Mouse (Mus musculus) gastrocnemius, postnatal 14 days (tissue): ENCODE data around the gene Ppp2r5c. TPM values are rescaled to one million over a fixed set of nuclear protein-coding genes. Genes with fewer than 3 reads are reported as not detected.

Experiments
- DNase-seq: peaks from one replicate; pipeline ENCODE4 v3.0.0; 2021; ENCODE audit warnings: mixed read lengths
- intact Hi-C: fragments of 180-260 bp; cut with DNase I; formaldehyde crosslinking; loops from one replicate; pipeline ENCODE4 v1.15.1; 2025; ENCODE audit warnings: low total_unique reads
- total RNA-seq, 2 experiments: library from RNA; stranded (reverse); gene quantifications; 2 replicates each; pipeline ENCODE4 v1.2.3; 2021

Ppp2r5c gene
- total RNA-seq, 2 experiments from 2014 or later = 60.2 to 61.9 TPM

DNA sequence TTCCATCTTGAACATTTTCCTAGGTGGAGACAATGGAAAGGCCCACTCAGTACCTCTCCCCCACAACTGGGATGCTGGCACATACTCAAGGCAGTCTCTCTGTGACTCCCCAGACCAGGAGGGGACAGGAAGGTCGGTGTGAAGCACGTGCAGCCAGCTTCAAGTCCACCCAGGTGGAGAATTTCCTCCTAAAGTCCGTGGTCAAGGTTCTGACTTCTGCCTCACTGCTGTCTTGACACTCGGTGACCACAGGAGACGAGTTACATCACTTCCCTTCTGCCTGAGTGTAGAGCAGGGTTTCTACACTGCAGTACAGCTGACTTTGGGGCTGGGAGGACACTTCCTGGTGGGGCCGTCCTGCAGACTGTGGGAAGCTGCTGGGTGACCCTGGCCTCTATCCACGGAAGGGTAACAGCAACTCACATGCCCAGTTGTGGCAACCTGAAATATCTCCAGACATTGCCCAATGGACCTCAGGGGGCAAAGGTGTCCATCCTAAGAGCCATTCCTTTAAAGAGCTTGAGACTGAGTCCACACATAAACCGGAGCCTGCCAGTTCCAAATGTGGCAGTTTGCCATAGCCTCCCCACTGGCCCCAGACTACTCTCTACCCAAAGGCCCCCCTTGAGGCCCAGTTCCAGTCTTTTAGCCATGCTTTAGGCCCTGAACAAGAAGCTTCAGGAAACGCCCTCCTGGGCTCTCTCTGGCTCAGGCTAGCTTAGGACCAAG lies 10.1 kb upstream of the Ppp2r5c start:
- no peak for DNase-seq
- intact Hi-C loops = loop anchor here (10.0 kb wide), 1 partner anchor 398 kb away; no protein-coding TSS in a partner anchor

DNA sequence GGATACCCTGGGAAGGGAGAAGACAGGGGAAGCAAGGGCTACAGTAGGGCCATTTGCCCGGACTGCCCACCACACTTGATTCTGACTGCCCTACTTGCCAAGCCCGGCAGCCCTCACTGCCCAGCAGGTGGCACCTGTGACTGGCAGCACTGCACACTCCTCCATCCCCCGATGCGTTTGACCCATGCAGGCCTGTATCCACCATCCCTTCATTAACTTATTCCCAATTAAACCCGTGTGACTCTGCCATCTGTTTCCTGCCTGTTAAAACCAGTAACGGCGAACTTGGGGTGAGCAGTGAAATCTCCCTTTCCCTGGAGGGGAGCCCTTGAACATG lies 9.6 kb upstream of the Ppp2r5c start:
- intact Hi-C loops = loop anchor here (10.0 kb wide), 1 partner anchor 397 kb away; no protein-coding TSS in a partner anchor
- no peak for DNase-seq

DNA sequence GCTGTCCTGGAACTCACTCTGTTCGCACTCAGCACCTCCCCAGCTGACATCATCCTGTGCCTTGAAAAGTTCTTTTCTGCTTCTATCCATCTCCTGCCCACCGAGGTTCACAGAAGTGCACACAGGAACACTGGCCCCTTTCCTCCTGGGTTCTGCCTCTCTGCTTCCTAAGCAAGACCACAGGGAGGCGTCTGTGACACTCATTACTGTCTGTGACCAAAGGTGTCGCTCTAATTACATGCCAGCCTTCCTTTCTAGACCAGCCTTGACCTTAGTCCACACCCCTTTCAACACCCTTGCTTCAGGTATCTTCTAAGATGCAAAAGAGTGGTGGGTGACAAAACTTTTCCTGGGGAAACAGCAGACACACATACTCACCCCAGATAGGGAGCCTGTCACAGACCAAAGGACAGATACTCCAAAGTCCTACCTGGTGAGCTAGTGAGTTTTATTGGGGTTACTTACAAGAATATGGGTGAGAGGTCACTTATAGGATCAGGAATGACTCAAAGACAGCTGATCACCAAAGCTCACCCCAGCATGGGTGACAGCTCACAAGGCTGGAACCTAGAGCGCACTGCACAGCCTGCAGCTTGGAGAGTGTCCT lies 8.4 kb upstream of the Ppp2r5c start:
- DNase-seq = no peak
- intact Hi-C loops = loop anchor here (10.0 kb wide), 1 partner anchor 396 kb away; no protein-coding TSS in a partner anchor

DNA sequence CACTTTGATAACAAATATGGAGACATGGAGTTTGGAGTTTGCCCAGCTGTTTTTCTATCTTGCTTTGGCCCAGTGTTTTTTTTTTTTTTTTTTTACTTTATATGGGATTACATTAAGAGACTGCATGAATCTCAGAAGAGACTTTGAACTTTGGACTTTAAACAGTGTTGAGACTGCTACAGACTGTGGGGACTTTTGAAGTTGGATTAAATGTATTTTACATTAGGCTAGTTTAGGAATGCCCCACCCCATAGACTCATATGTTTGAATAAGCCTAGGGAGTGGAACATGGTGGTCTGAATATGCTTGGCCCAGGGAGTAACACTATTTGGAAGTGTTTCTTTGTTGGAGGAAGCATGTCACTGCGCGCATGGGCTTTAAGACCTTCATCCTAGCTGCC lies 4.7 kb upstream of the Ppp2r5c start:
- intact Hi-C loops = no loop called here

DNA sequence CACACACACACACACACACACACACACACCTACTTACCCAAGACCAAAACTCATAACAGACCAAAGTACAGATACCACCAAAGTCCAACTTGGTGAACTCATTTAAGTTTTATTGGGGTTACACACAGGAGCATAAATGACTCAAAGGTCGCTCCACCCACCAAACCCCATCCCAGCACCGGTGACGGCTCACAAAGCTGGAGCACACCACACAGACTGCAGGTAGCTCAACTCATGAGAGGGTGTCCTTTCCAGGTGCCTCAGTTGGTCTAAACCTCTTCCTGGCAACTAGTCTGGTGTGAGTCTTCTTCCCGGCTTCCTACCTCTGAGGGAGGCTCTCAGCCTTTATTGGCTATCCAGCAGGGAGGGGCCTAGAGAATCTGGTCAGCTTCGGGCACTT lies 2.4 kb upstream of the Ppp2r5c start:
- intact Hi-C loops = no loop called here
- DNase-seq = no peak

More for the DNA sequence above, 4.7 kb upstream of the Ppp2r5c start:
- DNase-seq = no peak

DNA sequence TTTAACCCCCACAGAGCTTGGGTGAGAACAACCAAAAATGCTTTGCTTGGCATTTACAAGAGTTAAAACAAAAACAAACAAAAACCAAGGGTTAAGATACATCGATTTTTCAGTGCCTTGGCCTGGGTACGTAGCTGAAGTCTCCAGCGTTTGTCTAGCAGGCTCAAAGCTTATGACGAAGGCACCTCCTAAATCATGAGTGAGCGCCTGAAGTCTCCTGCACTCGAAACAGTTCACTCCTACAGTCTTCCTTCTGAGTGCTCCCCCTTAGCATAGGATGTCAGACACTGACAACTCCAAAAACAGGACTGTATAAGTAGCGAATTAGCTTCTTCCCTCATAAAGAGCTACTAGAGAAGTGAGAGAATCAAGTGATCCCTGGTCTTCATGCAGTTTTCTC lies 1.1 kb upstream of the Ppp2r5c start:
- DNase-seq = no peak
- intact Hi-C loops = no loop called here

DNA sequence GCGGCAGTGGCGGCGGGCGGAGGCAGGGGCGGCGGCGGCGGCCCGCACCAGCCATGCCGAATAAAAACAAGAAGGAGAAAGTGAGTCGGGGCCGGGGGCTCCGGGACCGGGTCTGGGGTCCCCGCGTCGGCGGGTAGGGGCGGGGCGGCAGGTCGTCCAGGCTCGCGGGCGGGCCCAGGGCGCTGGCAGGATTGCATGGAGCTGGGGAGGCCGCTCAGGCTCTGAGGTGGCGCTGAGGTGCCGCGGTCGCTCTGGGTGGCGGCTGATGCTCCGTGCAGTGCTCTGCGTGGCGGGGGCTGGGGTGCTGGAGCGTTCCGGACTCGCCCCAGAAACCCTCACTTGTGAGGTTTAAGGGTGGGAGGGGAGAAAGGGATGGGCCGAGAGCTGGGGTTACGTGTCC lies 386 bp downstream of the Ppp2r5c start:
- intact Hi-C loops = no loop called here
- DNase-seq = peak; percentile 58

DNA sequence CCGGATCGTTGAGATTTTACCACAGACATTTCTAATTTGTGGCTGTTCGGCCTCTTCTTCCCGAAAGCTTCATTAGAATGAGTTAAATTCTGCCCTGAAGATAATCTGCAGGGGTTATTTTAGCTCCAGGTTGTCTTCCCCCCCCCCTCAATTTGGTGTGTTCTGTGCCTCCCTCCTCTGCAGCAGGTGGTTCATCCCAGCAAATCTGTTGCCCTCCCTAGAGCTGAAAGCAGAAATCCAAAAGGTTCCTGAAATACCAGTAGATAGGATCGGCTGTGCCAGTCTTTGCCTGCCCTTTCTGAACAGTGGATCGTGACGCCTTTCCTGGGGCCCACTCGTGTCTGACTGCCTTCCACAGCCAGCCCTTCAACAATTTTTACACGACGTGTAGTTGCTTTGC lies 1.8 kb downstream of the Ppp2r5c start:
- intact Hi-C loops = no loop called here
- no peak for DNase-seq

DNA sequence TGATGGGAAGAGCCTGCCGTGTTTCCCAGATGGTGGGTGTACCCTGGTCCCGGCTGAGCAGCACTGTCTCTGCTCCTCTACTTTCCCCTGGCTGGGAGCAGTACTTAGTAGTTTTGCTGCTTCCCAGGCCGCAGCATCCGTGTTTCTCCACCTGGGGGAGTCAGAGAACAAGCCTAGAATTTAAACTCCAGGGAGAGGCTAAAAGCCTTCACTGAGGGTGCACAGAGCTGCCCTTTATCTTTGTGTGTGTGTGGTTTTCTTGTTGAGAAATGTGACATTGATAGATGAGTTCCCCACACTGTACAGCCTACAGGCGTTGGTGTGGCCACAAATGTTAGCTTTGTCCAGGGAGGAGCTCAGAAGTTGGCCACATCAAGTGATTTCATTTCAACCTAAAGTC lies 7.3 kb downstream of the Ppp2r5c start:
- peak; percentile 63 for DNase-seq
- intact Hi-C loops = loop anchor here (5.0 kb wide), 1 partner anchor 133 kb away; no protein-coding TSS in a partner anchor

DNA sequence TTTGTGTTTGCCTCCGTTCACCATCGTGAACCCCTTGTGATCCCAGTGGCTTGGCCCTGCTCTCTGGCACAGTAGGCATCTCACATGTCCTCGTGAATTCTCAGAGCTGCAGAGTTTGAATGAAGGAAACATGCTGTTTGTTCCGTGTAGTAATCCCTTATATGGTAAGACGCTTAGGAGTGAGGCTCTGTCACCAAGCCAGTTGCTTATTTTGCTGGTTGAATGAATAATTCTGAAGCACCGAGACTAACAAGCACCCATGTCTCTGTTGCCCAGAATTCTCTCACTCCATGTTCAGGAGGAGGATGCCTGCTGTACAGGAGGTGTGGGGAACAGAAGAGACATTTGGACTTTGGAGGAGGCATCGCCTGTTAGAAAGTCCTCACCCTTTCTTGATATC lies 9.1 kb downstream of the Ppp2r5c start:
- no peak for DNase-seq
- intact Hi-C loops = no loop called here

DNA sequence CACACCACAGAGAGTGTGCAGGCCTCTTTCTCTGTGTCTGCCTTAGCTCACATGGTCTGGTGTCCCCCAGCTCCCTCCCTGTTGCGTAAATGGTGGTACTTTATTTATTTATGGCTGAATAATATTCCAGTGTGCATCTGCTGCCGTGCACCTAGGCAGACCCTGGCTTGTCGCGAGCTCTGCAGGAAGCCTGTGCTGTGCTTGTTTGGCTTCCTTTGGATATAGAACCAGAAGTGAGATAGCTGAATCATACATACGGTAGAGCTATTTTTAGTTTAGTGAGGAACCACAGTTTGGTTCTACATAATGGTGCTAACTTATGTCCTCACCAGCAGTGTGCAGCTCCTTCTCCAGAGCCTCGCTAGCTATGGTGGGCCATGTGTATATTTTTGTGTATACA lies 11.7 kb downstream of the Ppp2r5c start:
- intact Hi-C loops = no loop called here
- no peak for DNase-seq

DNA sequence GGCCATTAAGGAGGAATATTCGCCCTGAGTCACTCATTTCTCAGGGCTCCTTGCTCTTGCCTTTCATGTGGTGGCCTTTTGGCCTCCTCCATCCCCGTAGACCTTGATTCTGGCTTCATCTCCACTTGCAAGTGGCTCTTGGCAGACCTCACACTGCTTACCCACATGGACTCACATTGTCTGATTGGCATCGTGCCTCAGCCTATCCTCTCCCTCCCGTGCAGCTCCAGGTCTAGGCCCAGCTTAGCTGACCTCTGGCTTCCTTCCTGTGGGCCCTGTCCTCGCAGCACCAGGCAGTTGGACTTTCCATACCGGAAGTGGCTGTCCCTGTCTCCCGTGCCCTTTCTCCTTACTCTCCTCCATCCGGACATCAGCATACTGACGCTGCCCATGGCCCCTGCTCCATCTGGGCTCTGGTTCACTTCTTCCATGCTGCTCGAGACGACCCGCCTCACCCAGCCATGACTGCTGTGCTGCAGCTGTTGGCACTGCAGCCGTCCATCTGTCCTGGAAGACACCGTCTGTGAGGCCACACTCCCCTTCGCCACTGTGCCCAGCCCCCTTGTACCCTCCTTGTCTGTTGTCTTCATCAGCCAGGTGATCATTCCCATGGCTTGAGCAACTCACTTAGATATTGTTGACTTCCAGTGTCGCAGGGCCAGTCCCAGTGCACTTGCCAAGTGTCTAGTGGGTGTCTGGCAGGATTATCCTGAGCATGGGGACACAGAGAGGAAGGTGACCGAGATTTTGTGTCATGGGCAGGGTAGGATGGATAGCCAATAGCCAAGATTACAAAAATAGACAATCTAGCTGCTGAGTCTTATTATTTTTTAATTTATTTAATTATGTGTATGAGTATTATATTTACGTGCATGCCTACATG lies 13.7 kb downstream of the Ppp2r5c start:
- intact Hi-C loops = loop anchor here (5.0 kb wide), 1 partner anchor 107 kb away; no protein-coding TSS in a partner anchor
- no peak for DNase-seq

DNA sequence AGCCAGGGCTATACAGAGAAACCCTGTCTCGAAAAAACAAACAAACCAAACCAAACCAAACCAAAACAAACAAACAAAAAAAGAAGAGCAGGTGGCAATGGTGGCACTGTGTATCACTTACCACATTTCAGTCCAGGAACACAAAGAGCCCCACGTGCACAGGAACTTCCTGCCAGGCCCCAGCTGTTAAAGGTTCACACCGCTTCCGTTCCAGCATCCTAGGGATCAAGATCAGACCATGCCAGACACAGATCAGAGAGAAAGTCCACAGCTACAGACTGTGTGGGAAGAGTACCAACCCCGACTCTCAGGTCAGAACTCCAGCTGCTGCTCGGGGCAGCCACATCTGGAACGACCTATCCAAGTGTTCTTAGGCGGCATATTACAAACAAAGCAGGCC lies 16.8 kb downstream of the Ppp2r5c start:
- intact Hi-C loops = loop anchor here (5.0 kb wide), 1 partner anchor 104 kb away; no protein-coding TSS in a partner anchor
- DNase-seq = no peak

DNA sequence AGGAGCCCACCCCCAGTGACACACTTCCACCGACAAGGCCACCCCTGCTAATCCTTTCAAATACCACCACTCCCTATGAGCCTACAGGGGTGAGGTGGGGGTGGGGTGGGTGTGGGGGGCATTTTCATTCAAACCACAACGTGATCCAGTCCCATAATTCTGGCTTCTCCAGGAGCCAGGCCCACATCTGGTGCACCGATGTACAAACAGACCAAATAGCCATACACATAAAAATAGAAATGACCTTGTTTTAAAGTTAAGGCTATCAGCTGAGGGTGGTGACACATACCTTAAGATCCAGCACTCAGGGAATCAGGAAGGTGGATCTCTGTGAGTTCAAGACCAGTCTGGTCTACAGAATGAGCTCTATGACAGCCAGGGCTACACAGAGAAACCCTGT lies 24.5 kb downstream of the Ppp2r5c start:
- intact Hi-C loops = no loop called here
- no peak for DNase-seq

DNA sequence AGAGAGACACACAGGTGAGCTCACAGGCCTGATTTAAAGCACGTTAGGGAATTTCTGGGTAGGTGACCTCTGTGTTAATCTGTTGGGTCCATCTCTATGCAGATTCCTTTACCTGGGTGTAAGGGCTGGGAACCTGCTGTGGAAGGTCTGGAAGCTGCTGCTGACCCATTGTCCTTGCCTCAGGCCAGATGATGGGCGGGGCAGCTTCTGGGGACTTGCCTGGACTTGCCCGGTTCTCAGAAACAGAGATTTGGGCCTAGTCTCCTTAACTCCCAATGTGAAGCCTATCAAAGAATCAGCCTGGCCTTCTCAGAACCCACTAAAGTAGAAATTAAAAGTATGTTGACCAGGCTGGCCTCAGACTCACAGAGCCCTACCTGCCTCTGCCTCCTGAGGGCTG lies 25.3 kb downstream of the Ppp2r5c start:
- intact Hi-C loops = no loop called here
- DNase-seq = no peak

DNA sequence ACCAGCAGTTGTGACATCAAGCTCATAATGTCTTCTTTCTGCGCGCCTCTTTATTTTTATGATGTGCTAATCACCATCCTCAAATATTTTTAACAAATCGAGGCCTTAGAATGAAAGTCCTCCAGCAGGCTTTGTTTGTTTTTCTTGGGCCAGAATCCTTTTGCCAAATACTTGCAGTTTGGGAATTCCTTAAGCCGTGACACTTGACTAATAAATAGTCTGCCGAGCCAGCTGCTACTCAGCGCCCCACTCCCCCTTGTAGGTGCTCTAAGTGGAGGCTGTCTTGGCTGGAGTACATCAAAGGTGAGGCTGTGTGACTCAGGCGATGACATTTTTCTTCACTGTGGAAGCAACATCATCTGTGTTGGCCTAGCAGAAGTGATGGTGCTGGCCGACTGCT lies 27.6 kb downstream of the Ppp2r5c start:
- intact Hi-C loops = no loop called here

DNA sequence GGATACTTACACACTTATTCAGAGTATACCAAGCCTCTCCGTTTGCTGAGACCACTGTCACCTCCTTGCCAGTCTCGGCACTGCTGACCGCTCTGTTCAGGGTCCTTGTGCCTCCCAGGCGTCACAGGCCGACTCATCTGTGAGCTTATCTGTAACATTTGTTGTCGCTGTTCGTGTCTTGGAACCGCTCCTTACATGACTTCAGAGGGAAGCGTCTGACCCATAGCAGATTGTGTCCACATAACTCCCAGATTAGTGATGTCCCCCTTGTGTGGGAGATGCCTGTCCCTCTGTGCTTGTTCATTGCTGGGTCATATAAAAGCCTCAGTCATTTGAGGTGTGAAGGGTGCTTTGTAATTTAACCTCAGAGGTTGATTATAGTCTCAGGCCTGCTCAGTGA lies 29.6 kb downstream of the Ppp2r5c start:
- intact Hi-C loops = no loop called here
- no peak for DNase-seq

More for the DNA sequence above, 27.6 kb downstream of the Ppp2r5c start:
- DNase-seq = no peak

DNA sequence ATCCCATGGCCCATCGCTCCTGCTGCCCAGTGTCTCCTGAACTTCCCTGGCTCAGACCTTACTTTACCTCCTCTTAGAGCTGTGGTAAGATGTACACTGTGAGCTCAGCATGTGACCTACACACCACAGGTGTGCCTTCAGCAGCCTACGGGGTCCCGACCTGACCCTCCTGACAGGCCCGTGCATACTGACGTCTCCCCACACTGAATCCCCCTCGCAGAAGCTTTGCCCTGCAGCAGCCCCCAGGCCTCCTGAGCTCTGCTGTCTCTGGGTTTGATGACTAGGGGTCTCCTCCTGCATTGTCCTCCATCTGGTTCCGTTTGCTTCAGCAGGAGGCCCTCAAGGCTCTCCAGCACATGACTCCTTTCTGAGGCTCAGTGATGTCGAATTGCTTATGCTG lies 31.0 kb downstream of the Ppp2r5c start:
- intact Hi-C loops = no loop called here

DNA sequence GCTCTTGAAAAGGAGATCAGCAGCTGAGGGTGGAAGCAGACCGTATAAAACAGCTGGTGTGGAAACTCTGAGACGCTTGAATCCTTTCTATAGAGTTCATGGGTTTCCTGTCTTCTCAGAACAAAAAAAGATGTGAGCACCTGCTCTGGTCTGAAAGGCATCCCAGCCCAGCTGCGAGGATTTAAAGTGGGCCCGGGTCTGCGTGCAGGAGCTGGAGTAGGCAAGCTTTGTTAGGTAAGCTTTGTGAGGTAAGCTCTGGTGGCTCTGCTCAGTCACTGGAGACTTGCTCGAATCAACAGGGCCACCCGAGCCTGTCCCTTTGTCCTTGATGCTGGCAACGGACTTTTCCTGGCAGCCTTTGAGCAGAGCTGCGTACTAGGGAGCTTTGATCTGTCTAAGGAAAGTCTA lies 31.7 kb downstream of the Ppp2r5c start:
- intact Hi-C loops = no loop called here
- DNase-seq = no peak

More for the DNA sequence above, 31.0 kb downstream of the Ppp2r5c start:
- no peak for DNase-seq

DNA sequence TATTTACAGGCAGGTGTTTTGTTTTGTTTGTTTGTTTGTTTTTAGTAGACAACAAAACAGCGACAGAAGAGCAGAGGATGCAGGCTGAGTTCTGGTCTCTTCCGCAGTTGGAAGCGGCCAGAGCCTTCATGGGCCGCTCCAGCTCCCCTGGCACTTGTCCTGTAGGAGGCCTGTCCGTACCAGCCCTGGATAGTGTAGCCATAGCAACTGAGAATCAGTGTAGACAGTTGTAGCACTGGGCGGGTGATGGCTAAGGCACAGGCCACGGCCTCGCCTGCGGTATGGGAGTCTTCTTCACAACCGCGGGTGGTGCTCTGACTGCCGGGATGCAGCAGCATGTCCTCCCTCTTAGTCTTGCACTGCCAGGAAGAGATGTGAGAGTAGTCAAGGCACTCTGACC lies 32.3 kb downstream of the Ppp2r5c start:
- intact Hi-C loops = no loop called here
- DNase-seq = no peak
